Mouse (Mus musculus) megakaryocyte, embryonic 14.5 days (primary cell): Measurements from ENCODE around the gene AU018091.

ENCODE experiments used
- FLI1 ChIP-seq: IDR thresholded peaks from 2 replicates; pipeline ENCODE4 v1.6.1; 2012; ENCODE audit warnings: low read length, inconsistent platforms, mixed read lengths
- GATA1 ChIP-seq: IDR thresholded peaks from 3 replicates; pipeline ENCODE4 v1.6.1; 2012; ENCODE audit warnings: mixed read lengths, low read length, inconsistent platforms, borderline replicate concordance

DNA sequence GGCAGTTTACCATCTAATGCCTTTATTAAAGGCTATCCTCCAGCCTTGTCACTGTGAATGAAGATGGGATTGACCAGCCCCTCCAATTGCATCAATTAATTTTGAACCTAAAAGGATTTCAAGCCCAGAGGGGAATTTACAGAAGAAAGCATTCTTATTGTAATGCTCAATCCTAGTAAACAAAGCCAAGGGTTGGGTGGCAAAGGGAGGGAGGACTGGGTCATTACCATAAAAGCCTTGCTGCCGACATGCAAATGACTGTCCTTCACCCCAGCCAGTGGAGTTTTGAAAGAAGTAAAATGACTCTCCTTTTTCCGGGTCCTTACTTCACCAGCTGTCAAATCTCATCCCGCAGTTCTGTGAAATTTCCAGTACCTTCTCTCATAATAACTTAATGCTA, 44.6 kb upstream of the AU018091 start:
- TF ChIP-seq GATA1 (no peak), FLI1 (no peak)
